Mouse (Mus musculus): Measurements from ENCODE around the gene Apmap. TPM values are rescaled to one million over a fixed set of nuclear protein-coding genes. Genes with fewer than 3 reads are reported as not detected.

Apmap gene
- polyA plus RNA-seq, 1 experiment from 2014 or later: 40.1 TPM

DNA sequence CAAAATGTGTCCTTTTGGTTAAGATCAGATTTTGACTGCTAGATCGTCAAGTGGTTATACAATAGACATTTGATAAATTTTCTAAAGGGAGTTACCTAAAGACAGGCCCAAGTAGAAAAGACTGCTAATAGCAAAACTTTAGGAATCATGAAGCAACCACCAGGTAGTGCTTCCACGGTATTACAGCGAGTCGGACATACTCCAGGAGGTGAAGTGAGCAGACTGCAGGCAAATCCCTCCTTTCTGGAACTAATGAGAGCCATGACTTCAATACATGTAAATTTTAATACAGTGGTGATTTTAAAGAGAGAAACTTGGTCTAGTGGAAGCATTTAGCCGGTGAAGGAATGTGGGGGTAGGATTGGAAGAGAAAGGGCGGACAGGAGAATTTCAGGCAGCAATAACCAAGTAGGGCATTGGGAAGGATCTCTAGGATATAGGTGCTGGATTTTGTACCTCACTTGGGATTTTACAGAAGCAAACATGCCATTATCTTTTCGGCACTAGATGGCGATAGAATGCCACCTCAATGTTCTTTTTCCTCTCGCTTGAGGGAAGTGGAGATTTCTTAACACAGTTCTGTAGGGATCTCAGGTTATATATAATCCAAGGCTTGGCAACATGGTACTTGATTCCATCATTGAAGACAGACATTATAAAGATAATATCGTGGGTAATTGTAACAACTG, 649 bp upstream of the Apmap start:
- Histone ChIP-seq H3K4me1 (peaks cover 4% of the 10 kb centered on the region; the same call in 1 of the 2 replicates), H3K27me3 (replicated peaks) (no peaks in the 10 kb centered on the region), H3K27ac (peak overlapping the region; percentile 59), H3K4me3 (replicated peaks) (peak overlapping the region; percentile 79), H3K9ac (peak overlapping the region; percentile 86; the same call in 1 of the 2 replicates), H3K36me3 (no peaks in the 10 kb centered on the region), H3K9me3 (no peaks in the 10 kb centered on the region), H3K4me2 (peak overlapping the region; percentile 77)
- WGBS: 2% methylated on average over 10 of the region's 10 CpGs
- peak; percentile 61 for ATAC-seq (ENCODE audit: insufficient read depth, low FRiP score, low read depth)

DNA sequence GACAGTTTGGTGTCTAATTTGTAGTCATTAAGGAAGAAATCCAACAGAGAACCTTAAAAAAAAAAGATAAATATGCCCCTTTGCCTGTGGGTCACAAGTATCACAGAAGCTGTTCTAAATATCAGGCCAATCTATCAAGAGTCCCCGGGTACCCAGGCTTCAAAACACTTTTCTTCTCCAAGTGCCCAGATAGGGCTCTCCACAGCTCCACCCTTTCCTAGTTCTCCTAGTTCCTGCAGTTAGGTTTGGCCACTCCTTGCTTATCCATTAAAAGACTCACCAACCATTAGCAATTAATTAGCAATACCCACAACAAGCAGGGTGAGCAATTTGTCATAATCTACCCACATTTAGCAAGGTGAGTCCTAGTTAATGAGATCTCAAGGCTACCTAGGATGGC, 1.3 kb downstream of the Apmap start:
- Histone ChIP-seq H3K27ac (no peak overlapping the region), H3K27me3 (replicated peaks) (no peaks in the 10 kb centered on the region), H3K9ac (no peak overlapping the region), H3K4me2 (peak overlapping the region; percentile 77), H3K36me3 (no peaks in the 10 kb centered on the region), H3K4me1 (peaks cover 4% of the 10 kb centered on the region; the same call in 1 of the 2 replicates), H3K4me3 (replicated peaks) (no peak overlapping the region), H3K9me3 (no peaks in the 10 kb centered on the region)
- WGBS: 60% methylated on average over 1 of the region's 1 CpGs
- ATAC-seq (ENCODE audit: insufficient read depth, low FRiP score, low read depth): no peak

DNA sequence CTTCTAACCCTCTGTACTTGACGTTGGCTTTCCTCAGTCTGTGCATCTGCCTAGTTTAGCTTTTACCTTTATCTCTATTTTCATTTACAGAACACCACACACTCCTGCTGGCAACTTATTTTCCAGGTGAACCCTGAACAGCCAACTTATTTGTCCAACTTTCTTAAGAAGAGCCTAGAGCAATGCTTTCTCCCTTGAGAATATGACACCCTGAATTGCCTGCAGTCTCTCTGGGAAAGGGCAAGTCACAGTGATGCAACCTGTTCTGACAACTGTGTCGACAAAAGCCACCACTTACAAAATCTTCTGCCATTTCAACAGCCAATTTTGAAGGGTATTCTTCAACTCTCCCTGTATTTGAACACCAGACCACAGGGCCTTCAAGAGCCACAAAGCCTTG, 3.6 kb downstream of the Apmap start:
- no peak for ATAC-seq (ENCODE audit: insufficient read depth, low FRiP score, low read depth)

DNA sequence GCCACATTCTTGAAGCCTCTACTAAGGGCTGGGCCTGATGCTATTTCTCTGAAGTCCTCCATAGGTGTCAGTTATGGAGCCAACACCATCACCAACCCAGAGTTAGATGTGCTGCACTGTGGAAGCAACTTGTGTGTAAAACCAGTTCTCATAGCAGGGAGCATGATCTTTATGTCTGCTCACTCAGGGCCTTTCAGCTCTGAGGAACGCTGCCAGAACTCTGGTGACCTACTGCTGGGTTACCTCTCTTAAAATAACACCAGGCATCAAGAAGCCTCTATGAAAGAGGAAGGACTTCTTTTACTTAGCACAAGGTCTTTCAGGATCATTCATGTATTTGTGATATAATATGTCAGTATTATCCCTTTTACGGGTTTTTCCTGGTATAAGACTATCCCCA, 6.2 kb downstream of the Apmap start:
- WGBS: 95% methylated on average over 2 of the region's 2 CpGs
- peaks cover 2% of the 10 kb centered on the region; the same call in 1 of the 2 replicates for H3K4me1 ChIP-seq
- no peak overlapping the region for H3K27ac ChIP-seq
- H3K4me3 ChIP-seq (replicated peaks): no peak overlapping the region
- no peaks in the 10 kb centered on the region for H3K9me3 ChIP-seq
- H3K4me2 ChIP-seq: no peak overlapping the region
- H3K27me3 ChIP-seq (replicated peaks): no peaks in the 10 kb centered on the region
- no peak for ATAC-seq (ENCODE audit: insufficient read depth, low FRiP score, low read depth)
- H3K9ac ChIP-seq: no peak overlapping the region
- no peaks in the 10 kb centered on the region for H3K36me3 ChIP-seq

More for the DNA sequence above, 3.6 kb downstream of the Apmap start:
- Histone ChIP-seq H3K27me3 (replicated peaks) (no peaks in the 10 kb centered on the region), H3K36me3 (no peaks in the 10 kb centered on the region), H3K27ac (no peak overlapping the region), H3K4me3 (replicated peaks) (no peak overlapping the region), H3K9ac (no peak overlapping the region), H3K4me1 (peaks cover 4% of the 10 kb centered on the region; the same call in 1 of the 2 replicates), H3K4me2 (no peak overlapping the region), H3K9me3 (no peaks in the 10 kb centered on the region)
- WGBS: 77% methylated on average over 2 of the region's 2 CpGs

DNA sequence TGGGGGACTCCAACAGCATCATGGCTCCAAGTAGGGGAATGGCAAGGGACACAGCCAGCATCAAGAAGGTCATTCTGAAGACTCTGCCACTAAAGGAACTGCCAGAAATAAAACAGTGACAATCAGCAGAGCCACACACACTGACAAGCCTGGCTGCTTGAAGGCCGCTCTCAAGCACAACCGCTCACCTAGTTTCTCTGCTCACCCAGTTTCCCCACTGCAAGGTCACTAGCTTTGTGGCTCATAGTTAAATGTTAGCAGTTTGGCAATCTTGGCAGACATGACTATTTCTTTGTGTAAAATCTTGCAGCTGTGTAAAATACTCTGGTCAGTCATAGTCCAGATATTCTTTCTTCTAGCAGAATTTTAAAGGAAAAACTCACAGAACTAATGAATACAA, 8.1 kb downstream of the Apmap start:
- ATAC-seq (ENCODE audit: insufficient read depth, low FRiP score, low read depth): no peak
- Histone ChIP-seq H3K4me3 (replicated peaks) (no peak overlapping the region), H3K9ac (no peak overlapping the region), H3K36me3 (no peaks in the 10 kb centered on the region), H3K4me1 (no peaks in the 10 kb centered on the region), H3K4me2 (no peak overlapping the region), H3K27me3 (replicated peaks) (no peaks in the 10 kb centered on the region), H3K9me3 (no peaks in the 10 kb centered on the region), H3K27ac (no peak overlapping the region)
- 96% methylated on average over 2 of the region's 2 CpGs for whole genome bisulfite sequencing

DNA sequence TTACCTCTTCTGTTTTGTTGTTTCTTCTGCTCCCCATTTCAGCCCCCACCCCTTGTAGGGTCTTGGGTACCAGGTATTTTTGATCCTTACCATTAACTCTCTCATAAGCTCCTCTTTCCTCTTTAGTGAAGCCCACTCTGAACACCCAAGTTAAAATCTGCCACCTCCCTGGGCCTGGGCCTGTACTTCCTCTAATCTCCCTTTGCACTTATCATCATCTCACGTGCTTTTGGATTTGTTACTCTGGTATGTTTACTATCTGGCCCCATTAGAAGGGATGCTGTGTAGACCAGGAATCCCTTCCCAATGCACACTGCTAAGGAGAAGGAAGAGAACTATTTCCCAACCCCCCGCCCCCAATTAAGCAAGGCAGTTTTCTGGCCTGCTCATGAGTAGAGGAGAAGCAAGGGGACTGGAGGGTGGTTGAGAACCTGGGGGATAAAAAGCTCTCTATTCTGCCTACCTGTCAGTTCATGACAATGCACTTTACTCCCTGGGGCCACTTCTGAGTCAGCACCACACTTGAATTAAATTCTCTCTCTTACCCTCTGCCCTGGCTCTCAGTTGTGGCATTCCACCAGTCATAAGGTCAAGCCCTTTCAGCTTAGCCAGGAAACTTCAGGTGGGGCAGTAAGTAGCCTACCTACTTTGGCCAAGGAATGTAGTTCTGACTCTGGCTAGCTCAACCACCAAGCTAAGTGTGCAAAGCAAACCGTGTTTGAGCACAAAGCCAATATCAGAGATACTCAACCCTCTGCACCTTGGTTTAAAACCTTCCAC, 12.8 kb downstream of the Apmap start:
- no peak overlapping the region for H3K9ac ChIP-seq
- WGBS: 77% methylated on average over 3 of the region's 3 CpGs
- H3K36me3 ChIP-seq: peaks cover 4% of the 10 kb centered on the region; the same call in 1 of the 2 replicates
- H3K9me3 ChIP-seq: no peaks in the 10 kb centered on the region
- no peaks in the 10 kb centered on the region for H3K4me1 ChIP-seq
- no peak overlapping the region for H3K4me2 ChIP-seq
- H3K4me3 ChIP-seq (replicated peaks): no peak overlapping the region
- no peak overlapping the region for H3K27ac ChIP-seq
- ATAC-seq (ENCODE audit: insufficient read depth, low FRiP score, low read depth): no peak
- no peaks in the 10 kb centered on the region for H3K27me3 ChIP-seq (replicated peaks)

DNA sequence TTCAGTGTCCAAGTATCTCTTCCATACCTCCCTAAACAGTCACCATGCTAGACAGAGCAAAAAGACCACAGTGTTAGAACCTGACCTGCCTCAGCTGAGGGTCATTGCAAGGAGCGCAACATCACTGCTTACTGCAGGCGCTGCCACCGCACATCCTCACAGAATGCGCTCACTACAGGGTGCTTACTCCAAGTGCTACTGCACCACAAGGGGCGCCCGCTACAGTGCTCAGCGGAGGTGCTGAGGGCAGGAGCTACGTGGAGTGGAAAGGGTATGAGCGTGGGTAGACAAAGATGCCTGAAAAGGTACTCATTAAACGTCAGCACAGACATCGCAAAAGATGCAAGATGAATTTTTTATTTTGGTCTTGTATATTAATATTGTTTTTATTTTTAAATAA, 19.3 kb downstream of the Apmap start:
- H3K4me2 ChIP-seq: no peak overlapping the region
- H3K9me3 ChIP-seq: no peaks in the 10 kb centered on the region
- H3K9ac ChIP-seq: no peak overlapping the region
- peaks cover 16% of the 10 kb centered on the region; the same call in 1 of the 2 replicates for H3K36me3 ChIP-seq
- ATAC-seq (ENCODE audit: insufficient read depth, low FRiP score, low read depth): no peak
- WGBS: 81% methylated on average over 11 of the region's 11 CpGs
- H3K4me3 ChIP-seq (replicated peaks): no peak overlapping the region
- no peaks in the 10 kb centered on the region for H3K27me3 ChIP-seq (replicated peaks)
- no peaks in the 10 kb centered on the region for H3K4me1 ChIP-seq
- H3K27ac ChIP-seq: no peak overlapping the region

DNA sequence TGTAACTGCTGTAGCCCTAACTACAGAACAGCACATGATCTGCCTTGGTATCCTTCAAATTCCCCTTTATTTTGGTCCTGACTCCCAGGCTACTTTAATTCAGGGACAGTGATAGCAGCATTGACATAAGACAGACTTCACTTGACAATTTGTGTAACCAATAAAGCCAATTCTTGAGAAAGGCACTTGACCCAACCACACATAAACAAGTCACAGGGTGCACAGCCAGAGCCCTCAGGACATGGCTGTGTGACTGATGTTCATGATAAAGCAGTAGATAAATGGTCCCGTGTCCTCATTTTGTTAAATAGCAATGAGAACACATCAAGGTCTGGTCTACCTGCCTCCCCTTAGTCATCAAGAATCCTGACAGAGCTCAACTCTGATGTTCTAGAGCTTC, 28.7 kb downstream of the Apmap start:
- peaks cover 9% of the 10 kb centered on the region; the same call in 1 of the 2 replicates for H3K36me3 ChIP-seq
- H3K4me3 ChIP-seq (replicated peaks): no peak overlapping the region
- WGBS: 56% methylated on average over 1 of the region's 1 CpGs
- no peak overlapping the region for H3K4me2 ChIP-seq
- H3K9me3 ChIP-seq: no peaks in the 10 kb centered on the region
- no peaks in the 10 kb centered on the region for H3K27me3 ChIP-seq (replicated peaks)
- H3K4me1 ChIP-seq: no peaks in the 10 kb centered on the region
- H3K27ac ChIP-seq: no peak overlapping the region
- no peak overlapping the region for H3K9ac ChIP-seq
- no peak for ATAC-seq (ENCODE audit: insufficient read depth, low FRiP score, low read depth)

DNA sequence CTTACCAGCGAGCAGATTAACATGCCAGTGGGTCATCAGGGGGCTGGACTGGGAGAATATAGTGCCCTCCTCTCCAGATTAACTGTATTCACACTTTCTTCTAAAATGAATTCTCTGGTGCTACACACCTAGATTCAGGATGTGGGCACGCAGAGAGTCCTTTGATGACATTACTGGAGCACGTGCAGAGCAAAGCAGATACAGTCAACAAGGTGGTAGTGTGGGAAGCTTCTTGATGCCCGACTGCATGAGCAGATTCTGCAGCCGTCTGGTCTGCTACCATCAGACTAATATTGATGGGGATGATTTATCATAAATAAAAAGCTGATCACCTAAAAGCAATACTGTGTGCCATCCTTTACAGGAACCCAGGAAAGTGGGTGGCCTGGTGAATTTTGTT, 29.8 kb downstream of the Apmap start:
- WGBS: 80% methylated on average over 5 of the region's 5 CpGs
- no peak overlapping the region for H3K4me2 ChIP-seq
- ATAC-seq (ENCODE audit: insufficient read depth, low FRiP score, low read depth): no peak
- H3K9me3 ChIP-seq: no peaks in the 10 kb centered on the region
- H3K4me3 ChIP-seq (replicated peaks): no peak overlapping the region
- no peak overlapping the region for H3K27ac ChIP-seq
- H3K9ac ChIP-seq: no peak overlapping the region
- H3K4me1 ChIP-seq: no peaks in the 10 kb centered on the region
- H3K36me3 ChIP-seq: 0 out of 2 replicates have a peak, but pooled peaks cover 3% of the 10 kb centered on the region
- H3K27me3 ChIP-seq (replicated peaks): no peaks in the 10 kb centered on the region

DNA sequence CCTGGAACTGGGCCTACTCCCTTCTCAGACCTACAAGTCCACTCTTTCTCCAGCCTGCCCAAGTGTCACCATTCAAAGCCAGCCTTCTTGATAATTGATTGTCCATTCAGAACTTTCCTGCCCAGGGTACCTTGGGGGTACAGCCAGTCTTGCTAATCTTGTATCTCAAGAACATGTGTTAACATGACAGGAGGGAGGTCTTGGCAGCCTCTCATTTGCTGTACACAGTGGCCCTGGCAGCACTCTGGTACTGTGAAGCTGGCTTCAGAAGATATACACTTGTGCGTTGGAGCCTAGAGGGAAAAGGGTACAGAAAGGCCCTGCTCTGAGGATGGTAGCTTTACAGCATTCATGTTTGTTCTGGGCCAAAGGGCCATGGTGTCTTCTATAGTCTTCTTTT, 32.1 kb downstream of the Apmap start:
- no peak for ATAC-seq (ENCODE audit: insufficient read depth, low FRiP score, low read depth)
- no peaks in the 10 kb centered on the region for H3K27me3 ChIP-seq (replicated peaks)
- H3K36me3 ChIP-seq: no peaks in the 10 kb centered on the region
- WGBS: 97% methylated on average over 1 of the region's 1 CpGs
- no peaks in the 10 kb centered on the region for H3K9me3 ChIP-seq
- H3K4me3 ChIP-seq (replicated peaks): no peak overlapping the region
- H3K4me2 ChIP-seq: no peak overlapping the region
- H3K9ac ChIP-seq: no peak overlapping the region
- H3K4me1 ChIP-seq: no peaks in the 10 kb centered on the region
- H3K27ac ChIP-seq: no peak overlapping the region

DNA sequence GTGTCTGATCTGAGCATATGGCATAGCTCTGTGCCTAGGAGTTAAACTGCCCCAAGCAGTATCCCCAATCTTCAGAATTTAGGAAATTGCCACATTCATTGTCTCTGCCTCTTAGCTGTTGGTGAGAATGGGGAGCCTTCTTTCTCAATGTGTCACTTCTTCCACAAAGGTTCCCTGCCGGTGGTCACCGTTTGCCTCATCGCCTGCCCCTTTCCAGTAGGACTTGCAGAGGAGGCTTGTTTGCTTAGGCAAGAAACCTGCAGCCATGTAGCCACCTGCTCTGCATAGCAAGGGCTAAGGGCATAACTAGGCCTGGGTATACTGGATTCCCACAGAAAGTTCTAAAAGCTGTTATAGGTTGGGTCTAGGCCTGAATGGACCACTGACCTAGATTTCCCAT, 35.9 kb downstream of the Apmap start:
- Histone ChIP-seq H3K9ac (no peak overlapping the region), H3K27me3 (replicated peaks) (no peaks in the 10 kb centered on the region), H3K27ac (no peak overlapping the region), H3K4me3 (replicated peaks) (no peak overlapping the region), H3K36me3 (no peaks in the 10 kb centered on the region), H3K4me2 (no peak overlapping the region), H3K9me3 (no peaks in the 10 kb centered on the region), H3K4me1 (no peaks in the 10 kb centered on the region)
- WGBS: 81% methylated on average over 3 of the region's 3 CpGs
- no peak for ATAC-seq (ENCODE audit: insufficient read depth, low FRiP score, low read depth)

DNA sequence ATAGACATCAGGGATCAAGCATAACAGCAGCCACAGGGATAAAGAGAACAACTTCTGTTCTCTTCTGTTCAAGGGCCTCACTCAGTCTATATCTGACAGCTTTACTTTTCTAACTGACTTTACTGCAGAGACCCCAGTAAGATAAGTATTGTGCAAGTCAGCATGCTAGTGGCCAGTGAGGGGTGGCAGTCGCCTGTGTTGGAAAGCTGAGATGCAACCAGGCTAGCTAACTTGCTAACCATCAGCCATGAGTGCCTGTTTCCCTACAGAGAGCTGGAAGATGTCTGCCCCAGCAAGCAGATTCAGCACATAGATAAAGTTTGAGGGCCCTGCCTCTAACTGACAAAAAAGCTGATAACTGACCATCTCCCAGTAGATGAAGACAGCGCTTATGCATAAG, 37.6 kb downstream of the Apmap start:
- Histone ChIP-seq H3K4me3 (replicated peaks) (no peak overlapping the region), H3K4me2 (no peak overlapping the region), H3K27ac (no peak overlapping the region), H3K27me3 (replicated peaks) (no peaks in the 10 kb centered on the region), H3K4me1 (no peaks in the 10 kb centered on the region), H3K9me3 (no peaks in the 10 kb centered on the region), H3K36me3 (no peaks in the 10 kb centered on the region), H3K9ac (no peak overlapping the region)
- WGBS: 85% methylated on average over 2 of the region's 2 CpGs
- no peak for ATAC-seq (ENCODE audit: insufficient read depth, low FRiP score, low read depth)
